Comparison of ENCODE assay signal across 7 mouse cellular contexts in the genomic region with DNA sequence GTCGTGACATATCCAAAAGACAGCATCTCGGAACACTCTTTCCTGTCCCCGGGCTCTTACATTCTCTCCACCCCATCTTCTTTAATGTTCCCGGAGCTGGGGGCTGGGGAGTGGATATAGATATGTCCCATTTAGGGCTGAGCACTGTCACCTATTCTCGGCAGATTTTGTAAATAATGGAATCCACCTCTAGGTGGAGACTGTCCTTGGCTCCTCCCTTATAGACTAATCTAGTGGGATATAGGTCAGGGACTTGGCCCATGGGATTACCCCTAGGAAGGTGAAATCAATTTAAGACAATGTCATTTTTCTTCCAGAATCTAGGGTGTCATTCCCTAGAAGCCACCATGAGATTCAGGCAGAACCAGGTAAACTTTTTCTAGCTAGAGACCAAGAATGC. TPM values are rescaled to one million over a fixed set of nuclear protein-coding genes. Genes with fewer than 3 reads are reported as not detected.
DNase-seq lines count a peak whose midpoint lies in the region; ATAC-seq and TF ChIP-seq lines count a peak whose summit lies in the region.

No protein-coding gene starts in this region.

- H3K4me3 ChIP-seq in lung, embryonic 14.5 days (ENCODE audit: low read depth, low read length) = peak overlapping the region; percentile 80
- no peak overlapping the region; the same call in 1 of the 2 replicates for H3K4me3 ChIP-seq in hindbrain, embryonic 11.5 days (ENCODE audit: low read depth, low read length)
- H3K4me3 ChIP-seq in midbrain, embryonic 12.5 days = peak overlapping the region; percentile 77

- TF ChIP-seq CTCF in lung, embryonic 14.5 days (IDR thresholded peaks at IDR 0.05; ENCODE audit: low read depth) = peak; percentile 39

- H3K27ac ChIP-seq in lung, embryonic 14.5 days (ENCODE audit: low read depth) = no peak overlapping the region
- no peak overlapping the region for H3K27ac ChIP-seq in hindbrain, embryonic 11.5 days (ENCODE audit: low read depth, low read length)
- no peak overlapping the region for H3K27ac ChIP-seq in midbrain, embryonic 12.5 days (replicated peaks)

- peak overlapping the region; percentile 48; the same call in 1 of the 2 replicates for H3K9ac ChIP-seq in lung, embryonic 14.5 days
- no peak overlapping the region for H3K9ac ChIP-seq in hindbrain, embryonic 11.5 days (ENCODE audit: low read depth, low read length)
- H3K9ac ChIP-seq in midbrain, embryonic 12.5 days (replicated peaks) = no peak overlapping the region

- 44% methylated on average over 5 of the region's 5 CpGs for WGBS in lung, embryonic 14.5 days
- WGBS in hindbrain, embryonic 11.5 days = 49% methylated on average over 5 of the region's 5 CpGs
- 48% methylated on average over 5 of the region's 5 CpGs for WGBS in midbrain, embryonic 12.5 days

- H3K27me3 ChIP-seq in lung, embryonic 14.5 days (ENCODE audit: insufficient read depth, low read length) = no peaks in the 10 kb centered on the region
- H3K27me3 ChIP-seq in hindbrain, embryonic 11.5 days (ENCODE audit: control insufficient read depth, insufficient read depth, low read length) = no peaks in the 10 kb centered on the region
- no peaks in the 10 kb centered on the region for H3K27me3 ChIP-seq in midbrain, embryonic 12.5 days

- H3K4me1 ChIP-seq in lung, embryonic 14.5 days (ENCODE audit: insufficient read depth) = 0 out of 2 replicates have a peak, but pooled peaks cover 5% of the 10 kb centered on the region
- H3K4me1 ChIP-seq in hindbrain, embryonic 11.5 days (replicated peaks; ENCODE audit: control insufficient read depth, insufficient read depth, low read length) = no peaks in the 10 kb centered on the region
- peaks cover 20% of the 10 kb centered on the region for H3K4me1 ChIP-seq in midbrain, embryonic 12.5 days

- 0 out of 2 replicates have a peak, but pooled peaks cover 2% of the 10 kb centered on the region for H3K36me3 ChIP-seq in lung, embryonic 14.5 days (ENCODE audit: insufficient read depth)
- H3K36me3 ChIP-seq in hindbrain, embryonic 11.5 days (ENCODE audit: control insufficient read depth, insufficient read depth, low read length) = no peaks in the 10 kb centered on the region
- H3K36me3 ChIP-seq in midbrain, embryonic 12.5 days = no peaks in the 10 kb centered on the region

- no peak for ATAC-seq in lung, embryonic 14.5 days (ENCODE audit: insufficient read depth)
- no peak for ATAC-seq in hindbrain, embryonic 11.5 days (ENCODE audit: low FRiP score)
- ATAC-seq in midbrain, embryonic 12.5 days (ENCODE audit: low FRiP score, low read depth) = no peak
- no peak for ATAC-seq in activated CD4-positive, CD25-positive, alpha-beta regulatory T cell, adult 4 months
- no peak for ATAC-seq in frontal cortex, adult (ENCODE audit: low TSS enrichment)

- no peaks in the 10 kb centered on the region for H3K9me3 ChIP-seq in lung, embryonic 14.5 days (ENCODE audit: low read depth, low read length)
- H3K9me3 ChIP-seq in hindbrain, embryonic 11.5 days (ENCODE audit: control insufficient read depth, low read length) = no peaks in the 10 kb centered on the region
- no peaks in the 10 kb centered on the region for H3K9me3 ChIP-seq in midbrain, embryonic 12.5 days

- peak; percentile 28 for DNase-seq in lung, embryonic 14.5 days
- DNase-seq in lung, postnatal 14 days = no peak
- DNase-seq in c-Kit-positive CD71-negative TER-119-negative erythroid progenitor cells, embryonic 14.5 days (ENCODE audit: low read depth) = peak; percentile 33
- peak; percentile 35 for DNase-seq in hindbrain, embryonic 11.5 days (ENCODE audit: low spot score)

- peak overlapping the region; percentile 83 for H3K4me2 ChIP-seq in lung, embryonic 14.5 days
- peak overlapping the region; percentile 80; the same call in 1 of the 2 replicates for H3K4me2 ChIP-seq in hindbrain, embryonic 11.5 days (replicated peaks; ENCODE audit: low read depth, low read length)
- peak overlapping the region; percentile 83 for H3K4me2 ChIP-seq in midbrain, embryonic 12.5 days (replicated peaks)

RNA-seq across cellular contexts. Expression of gene Ick, which starts 0.7 kb away (rescaled TPM):
- polyA plus RNA-seq in lung, embryonic 14.5 days (2014; fragmentation: Nextera tagmentation; extraction: Ambion mirVana) = 22.9 and 23.2 TPM in 2 replicates
- polyA plus RNA-seq in hindbrain, embryonic 11.5 days (2014; fragmentation: Nextera tagmentation; extraction: Ambion mirVana) = 36.4 and 39.3 TPM in 2 replicates
- polyA plus RNA-seq in midbrain, embryonic 12.5 days (2016; fragmentation: Nextera tagmentation; extraction: Ambion mirVana) = 40.1 and 43.3 TPM in 2 replicates
- 1 to 10 TPM; 8.1 to 9.5 TPM for polyA plus RNA-seq in activated CD4-positive, CD25-positive, alpha-beta regulatory T cell, adult 4 months (2017; shearing (Covaris generic))

RNA-seq across cellular contexts. Expression of gene Fbxo9, which starts 0.8 kb away (rescaled TPM):
- polyA plus RNA-seq in lung, embryonic 14.5 days (2014; fragmentation: Nextera tagmentation; extraction: Ambion mirVana) = 40.5 and 41.8 TPM in 2 replicates
- polyA plus RNA-seq in hindbrain, embryonic 11.5 days (2014; fragmentation: Nextera tagmentation; extraction: Ambion mirVana) = 35.5 and 36.9 TPM in 2 replicates
- 34.7 and 39.7 TPM in 2 replicates for polyA plus RNA-seq in midbrain, embryonic 12.5 days (2016; fragmentation: Nextera tagmentation; extraction: Ambion mirVana)
- 10 to 100 TPM; 18.0 to 20.3 TPM for polyA plus RNA-seq in activated CD4-positive, CD25-positive, alpha-beta regulatory T cell, adult 4 months (2017; shearing (Covaris generic))

RNA-seq across cellular contexts. Expression of gene Gcm1, which starts 57.9 kb away (rescaled TPM):
- polyA plus RNA-seq in lung, embryonic 14.5 days (2014; fragmentation: Nextera tagmentation; extraction: Ambion mirVana) = 0.38 and 0.47 TPM in 2 replicates
- 0.10 TPM in 1 of 2 replicates, not detected in the other for polyA plus RNA-seq in hindbrain, embryonic 11.5 days (2014; fragmentation: Nextera tagmentation; extraction: Ambion mirVana)
- polyA plus RNA-seq in midbrain, embryonic 12.5 days (2016; fragmentation: Nextera tagmentation; extraction: Ambion mirVana) = 0.10 and 0.14 TPM in 2 replicates
- under 1 TPM in 1 of 2 experiments, not detected in 1; 0.21 TPM for polyA plus RNA-seq in activated CD4-positive, CD25-positive, alpha-beta regulatory T cell, adult 4 months (2017; shearing (Covaris generic))
